Mouse (Mus musculus): ENCODE data around the gene Ncoa3.

The Ncoa3 gene

GRCm38 (mm10) chr2:166073082-166073481 is 80.6 kb downstream of the Ncoa3 start:
- DNase-seq (ENCODE audit: extremely low spot score) = no peak

GRCm38 (mm10) chr2:166074322-166074721 is 81.9 kb downstream of the Ncoa3 start:
- DNase-seq (ENCODE audit: extremely low spot score) = no peak

GRCm38 (mm10) chr2:166077371-166077770 is 84.9 kb downstream of the Ncoa3 start:
- DNase-seq (ENCODE audit: extremely low spot score) = no peak

GRCm38 (mm10) chr2:166079231-166079630 is 86.8 kb downstream of the Ncoa3 start:
- DNase-seq (ENCODE audit: extremely low spot score) = no peak

- peak; percentile 48 for DNase-seq (ENCODE audit: extremely low spot score)
Observed at GRCm38 (mm10) chr2:166079961-166080885, 87.8 kb downstream of the Ncoa3 start.

- DNase-seq (ENCODE audit: extremely low spot score) = no peak
Observed at GRCm38 (mm10) chr2:166080967-166081750, 88.7 kb downstream of the Ncoa3 start.

- peak; percentile 83 for DNase-seq (ENCODE audit: extremely low spot score)
Observed at GRCm38 (mm10) chr2:166082193-166082592, 89.8 kb downstream of the Ncoa3 start.

GRCm38 (mm10) chr2:166082661-166083060 is 90.2 kb downstream of the Ncoa3 start:
- DNase-seq (ENCODE audit: extremely low spot score) = no peak

- DNase-seq (ENCODE audit: extremely low spot score) = no peak
Observed at GRCm38 (mm10) chr2:166083542-166084031, 91.2 kb downstream of the Ncoa3 start.

- no peak for DNase-seq (ENCODE audit: extremely low spot score)
Observed at GRCm38 (mm10) chr2:166084111-166084510, 91.7 kb downstream of the Ncoa3 start.

GRCm38 (mm10) chr2:166084964-166085363 is 92.5 kb downstream of the Ncoa3 start:
- DNase-seq (ENCODE audit: extremely low spot score) = peak; percentile 59

GRCm38 (mm10) chr2:166085780-166086179 is 93.3 kb downstream of the Ncoa3 start:
- no peak for DNase-seq (ENCODE audit: extremely low spot score)

GRCm38 (mm10) chr2:166086457-166087233 is 94.2 kb downstream of the Ncoa3 start:
- DNase-seq (ENCODE audit: extremely low spot score) = no peak

GRCm38 (mm10) chr2:166088991-166089390 is 96.6 kb downstream of the Ncoa3 start:
- DNase-seq (ENCODE audit: extremely low spot score) = no peak

GRCm38 (mm10) chr2:166090131-166090581 is 97.7 kb downstream of the Ncoa3 start:
- DNase-seq (ENCODE audit: extremely low spot score) = peak; percentile 31

GRCm38 (mm10) chr2:166091599-166091998 is 99.2 kb downstream of the Ncoa3 start:
- no peak for DNase-seq (ENCODE audit: extremely low spot score)

- DNase-seq (ENCODE audit: extremely low spot score) = no peak
Observed at GRCm38 (mm10) chr2:166092412-166092811, 100.0 kb downstream of the Ncoa3 start.

GRCm38 (mm10) chr2:166096300-166096699 is 103.9 kb downstream of the Ncoa3 start:
- DNase-seq (ENCODE audit: extremely low spot score) = no peak

GRCm38 (mm10) chr2:166096834-166097233 is 104.4 kb downstream of the Ncoa3 start:
- no peak for DNase-seq (ENCODE audit: extremely low spot score)

- no peak for DNase-seq (ENCODE audit: extremely low spot score)
Observed at GRCm38 (mm10) chr2:166097443-166098291, 105.2 kb downstream of the Ncoa3 start.
